In the genomic region with DNA sequence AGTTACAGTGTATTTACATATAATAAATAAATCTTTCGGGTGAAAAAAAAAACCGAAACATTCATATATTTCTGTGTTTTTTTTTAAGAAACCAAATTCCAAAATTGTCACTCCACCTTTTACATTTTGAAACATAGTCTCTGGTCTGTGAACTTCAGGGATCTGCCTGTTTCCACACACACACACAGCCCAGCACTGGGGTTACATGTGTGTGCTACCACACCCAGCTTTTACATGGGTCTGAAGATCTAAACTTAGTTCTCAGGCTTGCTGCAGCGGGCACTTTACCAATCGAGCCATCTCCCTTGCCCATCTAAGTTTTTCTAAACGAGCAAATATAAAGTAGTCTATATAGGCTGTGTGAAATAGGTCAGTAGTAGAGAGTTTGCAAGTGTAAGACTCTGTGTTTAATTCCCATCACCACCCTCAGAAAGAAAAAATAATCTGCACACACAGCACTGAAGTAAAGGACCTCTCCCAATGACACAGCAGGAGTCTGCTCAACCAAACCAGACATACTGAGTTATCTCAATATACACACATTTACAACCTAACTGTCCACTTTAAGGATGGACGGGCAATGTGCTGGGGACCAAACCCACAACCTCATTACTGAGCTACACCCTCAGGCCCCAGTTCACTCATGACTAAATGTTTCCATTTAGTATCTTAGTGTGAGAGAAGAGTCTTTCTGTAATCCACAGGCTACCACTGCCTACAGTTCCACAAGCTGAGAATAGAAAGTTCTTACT, we compare ENCODE assay signal across 17 mouse cellular contexts. TPM values are rescaled to one million over a fixed set of nuclear protein-coding genes. Genes with fewer than 3 reads are reported as not detected.
DNase-seq lines count a peak whose midpoint lies in the region; ATAC-seq and TF ChIP-seq lines count a peak whose summit lies in the region.
"Had no signal": no experiment of that assay in that cellular context is flagged by ENCODE, and none has a peak within 500 bp of the region (broad histone marks: within the 10 kb centered on the region; RNA-seq: fewer than 3 reads in every experiment).

No protein-coding gene starts in this region.

- peaks cover 16% of the 10 kb centered on the region for H3K36me3 ChIP-seq in forebrain, embryonic 12.5 days (replicated peaks)
- peaks cover 4% of the 10 kb centered on the region for H3K36me3 ChIP-seq in forebrain, embryonic 16.5 days (ENCODE audit: control insufficient read depth, insufficient read depth)
- peaks cover 7% of the 10 kb centered on the region; the same call in 1 of the 2 replicates for H3K36me3 ChIP-seq in stomach, embryonic 14.5 days (ENCODE audit: control insufficient read depth, insufficient read depth, low read length)
- H3K36me3 ChIP-seq in stomach, postnatal 0 days (ENCODE audit: control insufficient read depth, insufficient read depth, low read length), result no peaks in the 10 kb centered on the region
- H3K36me3 ChIP-seq in liver, embryonic 14.5 days (replicated peaks; ENCODE audit: control insufficient read depth, insufficient read depth, low read depth), result peaks cover 69% of the 10 kb centered on the region

- WGBS in forebrain, embryonic 12.5 days, result 90% methylated on average over 6 of the region's 6 CpGs
- WGBS in forebrain, embryonic 16.5 days, result 90% methylated on average over 6 of the region's 6 CpGs
- 88% methylated on average over 6 of the region's 6 CpGs for WGBS in stomach, embryonic 14.5 days
- WGBS in stomach, postnatal 0 days, result 81% methylated on average over 6 of the region's 6 CpGs
- 33% methylated on average over 6 of the region's 6 CpGs for WGBS in liver, embryonic 14.5 days (ENCODE audit: insufficient replicate concordance)

- H3K27ac ChIP-seq in forebrain, embryonic 12.5 days, result peak overlapping the region; percentile 32; the same call in 1 of the 2 replicates
- H3K27ac ChIP-seq in forebrain, embryonic 16.5 days (ENCODE audit: low read length), result no peak overlapping the region
- no peak overlapping the region for H3K27ac ChIP-seq in stomach, embryonic 14.5 days (ENCODE audit: low read length)
- H3K27ac ChIP-seq in stomach, postnatal 0 days (replicated peaks), result no peak overlapping the region
- H3K27ac ChIP-seq in liver, embryonic 14.5 days, result peak overlapping the region; percentile 99

- ATAC-seq in forebrain, embryonic 12.5 days (ENCODE audit: low FRiP score), result no peak
- ATAC-seq in forebrain, embryonic 16.5 days, result no peak
- peak; percentile 59; the same call in 1 of the 2 replicates for ATAC-seq in stomach, embryonic 14.5 days (ENCODE audit: insufficient number of reproducible peaks, insufficient read depth, low FRiP score, low read depth)
- no peak for ATAC-seq in stomach, postnatal 0 days (ENCODE audit: low FRiP score, low TSS enrichment)
- peak; percentile 92 for ATAC-seq in liver, embryonic 14.5 days (ENCODE audit: insufficient read depth)
- ATAC-seq: inflammation-experienced regulatory T-cells, adult 6 months had no signal

- H3K9me3 ChIP-seq in forebrain, embryonic 12.5 days, result no peaks in the 10 kb centered on the region
- H3K9me3 ChIP-seq in forebrain, embryonic 16.5 days (ENCODE audit: control insufficient read depth, low read length), result no peaks in the 10 kb centered on the region
- no peaks in the 10 kb centered on the region for H3K9me3 ChIP-seq in stomach, embryonic 14.5 days (ENCODE audit: control insufficient read depth, low read depth, low read length)
- no peaks in the 10 kb centered on the region for H3K9me3 ChIP-seq in stomach, postnatal 0 days (ENCODE audit: control insufficient read depth, low read length)
- no peaks in the 10 kb centered on the region for H3K9me3 ChIP-seq in liver, embryonic 14.5 days (ENCODE audit: control insufficient read depth, low read length)

- no peak overlapping the region for H3K4me2 ChIP-seq in forebrain, embryonic 12.5 days
- no peak overlapping the region for H3K4me2 ChIP-seq in forebrain, embryonic 16.5 days (ENCODE audit: low read length)
- H3K4me2 ChIP-seq in stomach, embryonic 14.5 days (replicated peaks; ENCODE audit: low read depth, low read length), result no peak overlapping the region
- no peak overlapping the region for H3K4me2 ChIP-seq in stomach, postnatal 0 days (replicated peaks; ENCODE audit: low read depth)
- peak overlapping the region; percentile 87 for H3K4me2 ChIP-seq in liver, embryonic 14.5 days (ENCODE audit: low read depth)
- H3K4me2 ChIP-seq: midbrain, embryonic 11.5 days had no signal

- H3K4me1 ChIP-seq in forebrain, embryonic 12.5 days, result peaks cover 8% of the 10 kb centered on the region; the same call in 1 of the 2 replicates
- H3K4me1 ChIP-seq in forebrain, embryonic 16.5 days (replicated peaks; ENCODE audit: control insufficient read depth, insufficient read depth, low read length), result peaks cover 5% of the 10 kb centered on the region
- H3K4me1 ChIP-seq in stomach, embryonic 14.5 days (ENCODE audit: control insufficient read depth, insufficient read depth, low read length), result peaks cover 10% of the 10 kb centered on the region
- 0 out of 2 replicates have a peak, but pooled peaks cover 3% of the 10 kb centered on the region for H3K4me1 ChIP-seq in stomach, postnatal 0 days (replicated peaks; ENCODE audit: control insufficient read depth, insufficient read depth)
- H3K4me1 ChIP-seq in liver, embryonic 14.5 days (replicated peaks; ENCODE audit: control insufficient read depth in 2 of 2, insufficient read depth in 2 of 2, low read length in 1 of 2), result peaks cover 62 to 67% of the 10 kb centered on the region in 2 experiments

- TF ChIP-seq CTCF in stomach, postnatal 0 days (IDR thresholded peaks at IDR 0.05; ENCODE audit: low read depth), result no peak
- TF ChIP-seq CTCF in liver, embryonic 14.5 days (IDR thresholded peaks at IDR 0.05; ENCODE audit: low read depth), result no peak

- no peak for DNase-seq in stomach, postnatal 0 days (ENCODE audit: low spot score)
- peak; percentile 84 to 90 (median 87) for DNase-seq in liver, embryonic 14.5 days (ENCODE audit: low read depth in 3 of 3, low spot score in 3 of 3)
- no peak for DNase-seq in adrenal gland, adult (ENCODE audit: inconsistent age in 2 of 2, low spot score in 1 of 2)
- DNase-seq in neural tube, embryonic 10.5 days (ENCODE audit: extremely low spot score, low spot score), result no peak
- no peak for DNase-seq in thymus, postnatal 10 days (ENCODE audit: low spot score in 2 of 2)
- DNase-seq: cerebellum, postnatal 10 days; gastrocnemius, postnatal 36 days; heart, postnatal 14 days; kidney, postnatal 4 days; lung, adult 18-20 months; thymus, adult 2 months had no signal

- H3K27me3 ChIP-seq in forebrain, embryonic 12.5 days, result no peaks in the 10 kb centered on the region
- H3K27me3 ChIP-seq in forebrain, embryonic 16.5 days (replicated peaks; ENCODE audit: control insufficient read depth, insufficient read depth, low read length), result no peaks in the 10 kb centered on the region
- H3K27me3 ChIP-seq in stomach, embryonic 14.5 days (ENCODE audit: control insufficient read depth, insufficient read depth, low read length), result no peaks in the 10 kb centered on the region
- no peaks in the 10 kb centered on the region for H3K27me3 ChIP-seq in stomach, postnatal 0 days (ENCODE audit: control insufficient read depth, insufficient read depth, low read length)
- no peaks in the 10 kb centered on the region for H3K27me3 ChIP-seq in liver, embryonic 14.5 days (ENCODE audit: control insufficient read depth, insufficient read depth, low read length)

- no peak overlapping the region for H3K4me3 ChIP-seq in forebrain, embryonic 12.5 days (replicated peaks)
- no peak overlapping the region for H3K4me3 ChIP-seq in forebrain, embryonic 16.5 days (replicated peaks; ENCODE audit: low read length)
- no peak overlapping the region for H3K4me3 ChIP-seq in stomach, embryonic 14.5 days (ENCODE audit: low read depth, low read length)
- H3K4me3 ChIP-seq in stomach, postnatal 0 days (ENCODE audit: low read depth, low read length), result no peak overlapping the region
- peak overlapping the region; percentile 50 to 52 for H3K4me3 ChIP-seq in liver, embryonic 14.5 days (ENCODE audit: insufficient read depth in 1 of 2, low read depth in 2 of 2, low read length in 2 of 2)

- no peak for TF ChIP-seq EP300 in stomach, postnatal 0 days (optimal IDR thresholded peaks at IDR 0.05)
- peak; percentile 97 for TF ChIP-seq EP300 in liver, embryonic 14.5 days (IDR thresholded peaks at IDR 0.05; ENCODE audit: low read depth)

- H3K9ac ChIP-seq in forebrain, embryonic 12.5 days, result no peak overlapping the region
- no peak overlapping the region for H3K9ac ChIP-seq in forebrain, embryonic 16.5 days (replicated peaks; ENCODE audit: low read depth, low read length)
- H3K9ac ChIP-seq in stomach, embryonic 14.5 days (replicated peaks; ENCODE audit: low read depth, low read length), result no peak overlapping the region
- H3K9ac ChIP-seq in stomach, postnatal 0 days (ENCODE audit: low read length), result no peak overlapping the region
- H3K9ac ChIP-seq in liver, embryonic 14.5 days (replicated peaks), result peak overlapping the region; percentile 77

RNA-seq across cellular contexts. Expression of gene Ranbp10, which starts 25.8 kb away (rescaled TPM):
- 14.5 and 14.6 TPM in 2 replicates for polyA plus RNA-seq in forebrain, embryonic 12.5 days (2016; fragmentation: Nextera tagmentation; extraction: Ambion mirVana)
- polyA plus RNA-seq in forebrain, embryonic 16.5 days (2015; fragmentation: Nextera tagmentation; extraction: Ambion mirVana), result 11.3 and 13.1 TPM in 2 replicates
- 15.0 and 18.4 TPM in 2 replicates for polyA plus RNA-seq in stomach, embryonic 14.5 days (2014; fragmentation: Nextera tagmentation; extraction: Ambion mirVana)
- 7.1 TPM in 2 replicates for polyA plus RNA-seq in stomach, postnatal 0 days (2015; fragmentation: Nextera tagmentation; extraction: Ambion mirVana)
- polyA plus RNA-seq in liver, embryonic 14.5 days (2012; rRNA removed), result 57.2 and 60.6 TPM in 2 replicates
- polyA plus RNA-seq in liver, embryonic 14.5 days (2014; fragmentation: Nextera tagmentation; extraction: Ambion mirVana), result 37.0 and 42.0 TPM in 2 replicates

RNA-seq across cellular contexts. Expression of gene Tsnaxip1, which starts 26.2 kb away (rescaled TPM):
- 0.12 and 0.51 TPM in 2 replicates for polyA plus RNA-seq in forebrain, embryonic 12.5 days (2016; fragmentation: Nextera tagmentation; extraction: Ambion mirVana)
- 0.67 and 0.93 TPM in 2 replicates for polyA plus RNA-seq in forebrain, embryonic 16.5 days (2015; fragmentation: Nextera tagmentation; extraction: Ambion mirVana)
- polyA plus RNA-seq in stomach, embryonic 14.5 days (2014; fragmentation: Nextera tagmentation; extraction: Ambion mirVana), result 0.30 TPM in 1 of 2 replicates, not detected in the other
- not detected in 2 replicates for polyA plus RNA-seq in stomach, postnatal 0 days (2015; fragmentation: Nextera tagmentation; extraction: Ambion mirVana)
- 0.04 and 0.06 TPM in 2 replicates for polyA plus RNA-seq in liver, embryonic 14.5 days (2012; rRNA removed)
- polyA plus RNA-seq in liver, embryonic 14.5 days (2014; fragmentation: Nextera tagmentation; extraction: Ambion mirVana), result 0.06 TPM in 1 of 2 replicates, not detected in the other
- polyA plus RNA-seq: inflammation-experienced regulatory T-cells, adult 6 months; small intestine, adult 2 months had no signal

RNA-seq across cellular contexts. Expression of gene Gfod2, which starts 42.9 kb away (rescaled TPM):
- 57.1 and 57.4 TPM in 2 replicates for polyA plus RNA-seq in forebrain, embryonic 12.5 days (2016; fragmentation: Nextera tagmentation; extraction: Ambion mirVana)
- 74.2 and 83.3 TPM in 2 replicates for polyA plus RNA-seq in forebrain, embryonic 16.5 days (2015; fragmentation: Nextera tagmentation; extraction: Ambion mirVana)
- 14.4 and 14.5 TPM in 2 replicates for polyA plus RNA-seq in stomach, embryonic 14.5 days (2014; fragmentation: Nextera tagmentation; extraction: Ambion mirVana)
- 14.5 and 16.9 TPM in 2 replicates for polyA plus RNA-seq in stomach, postnatal 0 days (2015; fragmentation: Nextera tagmentation; extraction: Ambion mirVana)
- polyA plus RNA-seq in liver, embryonic 14.5 days (2012; rRNA removed), result 0.84 and 0.93 TPM in 2 replicates
- 1.1 and 1.8 TPM in 2 replicates for polyA plus RNA-seq in liver, embryonic 14.5 days (2014; fragmentation: Nextera tagmentation; extraction: Ambion mirVana)

RNA-seq across cellular contexts. Expression of gene Cenpt, which starts 51.7 kb away (rescaled TPM):
- 67.1 and 70.7 TPM in 2 replicates for polyA plus RNA-seq in forebrain, embryonic 12.5 days (2016; fragmentation: Nextera tagmentation; extraction: Ambion mirVana)
- polyA plus RNA-seq in forebrain, embryonic 16.5 days (2015; fragmentation: Nextera tagmentation; extraction: Ambion mirVana), result 66.0 and 69.8 TPM in 2 replicates
- 47.2 and 52.3 TPM in 2 replicates for polyA plus RNA-seq in stomach, embryonic 14.5 days (2014; fragmentation: Nextera tagmentation; extraction: Ambion mirVana)
- 14.2 and 15.1 TPM in 2 replicates for polyA plus RNA-seq in stomach, postnatal 0 days (2015; fragmentation: Nextera tagmentation; extraction: Ambion mirVana)
- 24.6 and 25.4 TPM in 2 replicates for polyA plus RNA-seq in liver, embryonic 14.5 days (2012; rRNA removed)
- 15.0 and 18.2 TPM in 2 replicates for polyA plus RNA-seq in liver, embryonic 14.5 days (2014; fragmentation: Nextera tagmentation; extraction: Ambion mirVana)

RNA-seq across cellular contexts. Expression of gene Thap11, which starts 53.6 kb away (rescaled TPM):
- polyA plus RNA-seq in forebrain, embryonic 12.5 days (2016; fragmentation: Nextera tagmentation; extraction: Ambion mirVana), result 80.4 and 81.9 TPM in 2 replicates
- polyA plus RNA-seq in forebrain, embryonic 16.5 days (2015; fragmentation: Nextera tagmentation; extraction: Ambion mirVana), result 63.8 and 69.2 TPM in 2 replicates
- polyA plus RNA-seq in stomach, embryonic 14.5 days (2014; fragmentation: Nextera tagmentation; extraction: Ambion mirVana), result 51.4 and 56.4 TPM in 2 replicates
- 36.8 and 37.8 TPM in 2 replicates for polyA plus RNA-seq in stomach, postnatal 0 days (2015; fragmentation: Nextera tagmentation; extraction: Ambion mirVana)
- polyA plus RNA-seq in liver, embryonic 14.5 days (2012; rRNA removed), result 26.2 TPM in 2 replicates
- polyA plus RNA-seq in liver, embryonic 14.5 days (2014; fragmentation: Nextera tagmentation; extraction: Ambion mirVana), result 25.5 and 29.5 TPM in 2 replicates

Comparison
In these comparisons a context has a peak if more than half of its experiments do, and no peak if none do; other contexts are left out.
1. ATAC-seq: peak in stomach, embryonic 14.5 days (single experiment) and liver, embryonic 14.5 days (single experiment); none in forebrain, embryonic 12.5 days (single experiment), forebrain, embryonic 16.5 days (single experiment) and stomach, postnatal 0 days (single experiment).
2. H3K27ac ChIP-seq: peak in forebrain, embryonic 12.5 days (single experiment) and liver, embryonic 14.5 days (single experiment); none in forebrain, embryonic 16.5 days (single experiment), stomach, embryonic 14.5 days (single experiment) and stomach, postnatal 0 days (single experiment).
3. H3K4me3 ChIP-seq: peak in liver, embryonic 14.5 days (2 of 2); none in forebrain, embryonic 12.5 days (single experiment), forebrain, embryonic 16.5 days (single experiment), stomach, embryonic 14.5 days (single experiment) and stomach, postnatal 0 days (single experiment).
4. DNase-seq: peak in liver, embryonic 14.5 days (3 of 3); none in stomach, postnatal 0 days (single experiment), adrenal gland, adult (0 of 2), neural tube, embryonic 10.5 days (single experiment) and thymus, postnatal 10 days (0 of 2).